Mouse (Mus musculus): ENCODE data around the gene Abca7.

DNA sequence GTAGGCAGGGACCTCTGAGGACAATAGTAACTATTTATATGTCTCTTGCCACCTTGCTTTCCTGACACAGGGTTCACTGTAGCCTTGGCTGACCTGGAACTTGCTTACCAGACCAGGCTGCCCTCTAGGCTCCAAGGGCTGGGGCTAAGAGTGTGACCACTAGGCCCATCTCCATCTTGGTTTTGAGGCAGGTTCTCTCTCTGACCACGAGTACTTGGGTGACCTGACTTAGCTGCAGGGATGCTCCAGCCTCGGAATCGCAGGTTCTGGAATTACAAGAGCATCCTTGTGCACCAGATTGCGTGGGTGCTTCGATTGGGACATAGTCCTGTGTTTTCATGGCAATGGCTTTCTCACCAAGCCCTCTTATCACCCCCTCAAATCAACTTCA is 56.1 kb downstream of the Abca7 start:
- TF ChIP-seq CTCF (IDR thresholded peaks at IDR 0.05; ENCODE audit: low read depth, low read length): no peak
- TF ChIP-seq GATA1 (IDR thresholded peaks at IDR 0.05; ENCODE audit: borderline replicate concordance, low read length): no peak
- TF ChIP-seq GATA2 (IDR thresholded peaks at IDR 0.05; ENCODE audit: borderline replicate concordance, low read depth, low read length): no peak
- TF ChIP-seq TAL1 (conservative IDR thresholded peaks at IDR 0.05; ENCODE audit: low read depth, low read length): no peak
- no peak for TF ChIP-seq POLR2AphosphoS5 (IDR thresholded peaks at IDR 0.05; ENCODE audit: insufficient replicate concordance, low read depth, low read length)

Data from G1E (cell line).